Mouse (Mus musculus) lung, postnatal 36 days (tissue): ENCODE measurements around the gene Cbx4.

Experiments used
- DNase-seq: peaks from one replicate; pipeline ENCODE4 v3.0.0; 2022; ENCODE audit warnings: mixed read lengths

Gene Cbx4

DNA sequence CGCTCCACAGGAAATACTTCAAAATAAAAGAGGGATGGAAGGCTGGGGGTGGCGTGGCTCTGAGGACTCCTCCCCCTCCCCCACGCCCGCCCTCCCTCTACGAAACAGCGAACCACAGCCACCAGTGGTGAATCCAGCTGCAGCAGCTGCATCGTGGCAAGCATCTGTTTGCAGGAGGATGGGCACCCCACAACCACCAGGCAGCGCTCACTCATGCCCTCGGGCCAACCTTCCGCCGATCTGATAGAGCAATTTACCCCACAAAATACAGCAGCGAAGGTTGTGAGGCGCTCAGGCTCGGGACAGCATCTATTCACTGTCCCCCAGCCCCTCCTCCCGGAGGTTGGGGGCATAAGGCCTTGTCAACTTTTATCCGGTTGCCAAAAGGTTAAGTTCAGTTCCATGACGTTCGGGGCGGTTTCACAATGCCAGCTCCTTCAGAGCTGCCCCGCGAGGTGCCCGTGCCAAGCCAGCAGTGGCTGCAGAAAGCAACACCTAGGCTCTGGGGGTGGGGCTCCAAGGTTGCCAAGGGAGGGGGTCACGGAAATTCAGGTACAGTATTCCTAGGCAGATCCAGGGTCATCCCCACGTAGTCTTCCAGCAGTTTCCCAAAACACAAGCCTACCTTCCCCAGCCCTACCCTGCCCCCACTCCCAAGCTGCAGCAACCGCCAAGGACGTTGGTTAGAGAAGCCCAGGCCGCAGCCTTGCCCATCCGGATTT, 2.1 kb downstream of the Cbx4 start:
- DNase-seq = peak; percentile 87

DNA sequence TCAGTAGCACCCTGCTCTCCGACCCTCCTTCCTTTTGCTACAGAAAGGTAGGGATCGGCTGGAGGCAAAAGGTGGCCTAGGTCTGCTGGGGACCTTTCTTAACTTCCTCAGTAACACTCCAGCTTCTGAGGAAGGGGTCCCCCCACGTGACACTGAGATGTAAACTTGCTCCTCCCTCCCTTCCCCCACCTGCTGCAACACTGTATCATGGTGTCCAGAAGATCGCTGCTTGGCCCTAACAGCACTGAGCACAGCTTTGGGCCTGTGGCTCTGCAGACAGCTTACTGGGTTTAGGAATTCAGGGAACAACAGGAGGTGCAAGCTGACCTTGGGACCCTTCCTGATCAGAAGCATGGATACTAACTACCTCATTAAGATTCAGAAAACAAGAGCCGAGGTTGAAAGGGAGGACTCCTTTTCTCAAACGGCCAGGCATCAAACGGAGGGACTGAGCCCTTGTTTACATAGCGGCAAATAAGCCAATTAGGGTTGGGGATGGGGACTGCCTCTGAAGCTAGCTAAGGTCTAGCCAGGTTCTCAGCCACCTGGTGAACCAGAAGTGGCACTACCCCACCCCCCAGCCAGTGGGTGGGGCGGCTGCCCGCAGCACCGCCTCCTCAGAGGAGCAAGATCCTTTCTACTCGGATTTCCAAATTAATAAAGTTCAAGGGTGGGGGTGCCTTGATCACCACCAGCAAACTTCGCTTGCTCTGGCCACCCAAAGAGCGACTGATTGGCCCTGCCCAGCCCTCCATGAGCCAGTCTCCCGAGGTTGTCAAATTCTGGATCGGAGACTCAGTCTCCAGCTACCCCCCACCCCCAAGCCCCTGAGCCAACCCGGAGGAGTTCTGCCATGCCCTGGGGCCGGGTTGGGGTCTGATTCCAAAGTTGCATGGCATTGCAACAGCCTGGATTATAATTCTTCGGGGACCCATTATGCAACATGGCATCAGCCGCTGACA, 3.1 kb downstream of the Cbx4 start:
- peak; percentile 69 for DNase-seq

DNA sequence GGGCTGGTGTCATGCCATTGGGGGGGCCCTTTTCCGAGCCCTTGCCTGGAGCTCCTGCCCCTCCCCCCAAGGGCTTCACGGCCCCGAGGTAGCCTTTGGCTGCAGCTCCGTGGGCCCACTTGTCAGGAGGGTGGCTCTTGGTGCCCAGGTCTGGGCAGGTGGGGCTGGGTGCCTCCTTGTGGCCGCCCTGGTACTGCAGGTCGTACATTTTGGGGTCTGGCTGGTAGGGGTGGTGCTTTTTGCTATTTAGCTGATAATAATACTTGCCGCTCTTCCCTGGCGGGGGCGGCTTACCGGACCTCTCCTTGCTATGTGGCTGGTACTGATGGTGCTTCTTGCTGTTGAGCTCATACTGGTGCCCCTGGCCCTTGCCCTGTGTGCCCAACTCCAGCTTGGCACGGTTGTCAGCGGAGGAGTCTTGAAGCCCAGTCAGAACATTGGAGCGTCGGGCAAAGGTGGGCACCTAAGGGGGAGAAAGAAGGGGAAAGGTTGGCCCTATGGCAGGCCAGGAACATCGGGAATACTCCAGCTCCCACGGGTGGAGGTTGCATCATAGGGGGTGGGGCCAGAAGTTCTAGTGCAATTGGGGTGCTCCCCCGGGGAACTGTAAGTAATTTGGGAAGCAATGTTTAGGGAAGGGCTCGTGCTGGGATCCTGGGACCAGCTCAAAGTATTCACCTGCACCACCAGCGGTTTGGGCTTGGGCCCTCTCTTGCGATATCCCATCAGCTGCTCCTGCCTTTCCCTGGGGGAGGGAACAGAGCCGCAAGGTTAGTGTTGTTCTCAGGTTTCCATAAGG, 4.0 kb downstream of the Cbx4 start:
- DNase-seq = peak; percentile 69

DNA sequence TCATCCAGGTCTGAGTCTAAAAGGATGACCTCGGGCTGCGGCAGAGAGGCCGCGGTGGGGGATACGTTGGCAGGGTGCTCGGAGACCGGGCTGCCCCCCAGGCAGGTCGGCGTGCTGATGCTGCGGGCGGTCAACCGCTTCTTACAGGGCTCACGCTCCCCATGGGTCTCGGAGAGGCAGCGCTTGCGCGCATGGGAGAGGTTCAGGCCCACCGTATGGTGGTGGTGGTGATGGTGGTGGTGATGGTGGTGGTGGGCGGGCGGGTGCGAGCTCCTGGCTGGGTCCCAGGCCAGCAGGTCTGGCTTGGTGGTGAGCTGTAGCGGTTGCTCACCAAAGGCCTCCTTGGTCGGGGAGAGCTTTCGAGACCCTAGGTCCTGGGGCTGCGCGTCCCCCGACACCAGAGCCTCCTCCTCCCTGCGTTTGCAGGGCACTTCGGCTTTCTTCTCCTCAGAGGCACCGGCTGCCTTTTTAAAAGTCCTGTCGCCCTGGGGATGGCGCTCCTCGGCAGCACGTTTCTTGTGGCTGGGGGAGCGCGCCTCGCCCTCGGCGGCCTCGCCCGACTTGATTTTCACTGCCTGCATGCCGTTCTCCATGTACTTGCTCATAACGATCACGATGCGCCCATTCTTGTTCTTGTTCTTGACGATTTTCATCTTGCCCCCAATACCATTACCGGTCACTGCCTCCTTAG, 4.7 kb downstream of the Cbx4 start:
- no peak for DNase-seq

DNA sequence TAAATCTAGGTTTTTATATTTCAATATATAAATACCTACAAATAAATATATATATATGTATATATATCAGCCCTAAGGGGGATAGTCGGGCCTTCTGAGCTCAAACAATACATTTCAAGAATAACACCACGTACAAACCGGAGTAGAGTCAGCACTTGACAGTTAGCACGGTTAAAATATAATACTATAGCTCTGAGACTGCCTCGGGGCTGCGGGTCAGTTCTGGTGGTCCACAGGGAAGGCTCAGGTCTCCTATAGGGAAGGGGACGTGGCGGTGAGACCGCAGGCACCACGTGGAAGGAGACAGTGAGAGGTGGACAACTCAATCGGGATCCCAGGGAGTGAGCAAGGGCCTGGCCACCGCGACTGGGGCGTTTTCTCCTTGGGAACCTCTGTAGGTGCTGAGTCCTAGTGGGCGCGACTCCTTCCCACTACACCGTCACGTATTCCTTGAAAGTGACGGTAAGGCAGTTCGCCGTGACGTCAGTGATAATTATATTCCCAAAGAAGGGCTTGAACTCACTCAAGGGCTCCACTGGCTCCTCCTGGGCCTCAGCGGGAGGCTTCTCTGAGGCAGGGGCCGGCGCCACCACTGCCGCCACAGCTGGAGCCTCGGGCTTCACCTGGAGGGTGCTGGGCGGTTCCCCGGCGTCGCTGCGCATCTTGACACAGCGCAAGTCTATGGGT, 5.4 kb downstream of the Cbx4 start:
- no peak for DNase-seq

DNA sequence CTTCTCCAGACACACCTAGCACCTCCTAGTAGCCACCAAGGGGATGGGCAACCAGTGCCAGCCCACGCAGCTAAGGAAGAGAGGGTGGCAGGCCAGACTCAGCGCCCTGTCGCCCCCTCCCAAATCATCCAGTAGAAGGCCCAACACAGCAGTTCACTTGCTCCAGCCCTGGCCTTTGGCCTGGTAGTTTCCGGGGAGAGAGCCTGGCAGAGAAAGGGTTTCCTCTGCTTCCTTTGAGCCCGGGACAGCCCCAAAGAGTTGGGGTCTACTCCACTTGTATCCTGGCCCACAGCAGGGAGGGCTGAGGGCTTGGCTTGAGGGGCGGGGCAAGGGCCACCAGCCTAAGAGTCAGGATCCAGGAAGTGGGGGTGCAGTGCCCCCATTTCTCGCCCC, 6.6 kb downstream of the Cbx4 start:
- DNase-seq = no peak

DNA sequence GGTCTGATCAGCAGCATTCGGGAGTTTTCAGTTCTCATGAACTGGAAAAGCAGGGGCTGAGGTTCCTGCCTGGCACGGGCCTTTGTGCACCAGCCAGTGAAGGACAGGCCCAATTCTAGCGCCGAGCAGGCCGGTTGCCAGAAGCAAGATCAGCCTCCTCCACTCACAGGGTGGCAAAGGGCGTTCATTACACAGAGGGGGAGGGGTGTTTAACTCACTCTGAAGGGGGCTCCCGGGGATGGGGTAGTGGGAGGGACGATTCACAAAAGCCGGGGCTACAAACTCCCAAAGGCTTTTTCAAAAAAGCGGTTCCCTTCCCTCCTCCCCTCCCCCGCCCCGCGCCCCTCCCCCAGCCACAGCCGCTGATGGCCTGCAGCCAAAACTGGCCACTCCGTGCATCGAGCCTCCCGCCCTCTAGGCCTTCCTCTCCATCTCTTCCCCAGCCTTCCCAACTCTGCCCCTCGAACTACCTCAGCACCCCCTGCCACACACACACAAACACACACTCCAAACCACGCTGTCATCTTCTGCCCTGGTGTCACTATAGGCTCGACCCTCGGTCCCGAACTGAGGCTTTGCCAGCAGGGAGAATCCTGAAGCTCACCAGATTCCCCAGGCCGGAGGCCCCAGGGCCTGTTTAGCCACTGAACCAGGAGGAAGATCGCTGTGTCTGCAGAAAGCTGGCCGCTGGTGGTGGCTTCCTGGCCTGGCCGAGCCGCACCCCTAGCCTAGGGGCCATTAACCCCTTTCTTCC, 7.2 kb downstream of the Cbx4 start:
- peak; percentile 65 for DNase-seq

DNA sequence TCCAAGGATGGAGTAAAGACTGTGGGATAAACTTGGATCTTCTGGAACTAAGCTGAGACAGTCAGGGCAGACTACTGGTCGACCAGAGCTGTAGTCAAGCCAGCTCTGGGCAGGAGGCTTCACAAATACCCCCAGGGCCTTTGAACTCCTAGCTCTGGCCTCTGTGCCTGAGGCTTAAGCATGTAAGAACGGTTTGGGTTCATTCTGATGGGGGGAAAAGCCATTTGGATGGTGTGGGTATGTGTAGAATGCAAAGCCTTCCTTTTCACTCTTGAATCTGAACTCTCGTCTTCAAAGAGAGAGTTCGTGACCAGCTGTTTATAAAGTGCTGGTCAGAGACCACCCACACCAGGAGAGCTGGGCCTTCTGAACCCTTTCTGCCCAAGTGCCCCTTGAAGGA, 8.3 kb downstream of the Cbx4 start:
- DNase-seq = no peak

DNA sequence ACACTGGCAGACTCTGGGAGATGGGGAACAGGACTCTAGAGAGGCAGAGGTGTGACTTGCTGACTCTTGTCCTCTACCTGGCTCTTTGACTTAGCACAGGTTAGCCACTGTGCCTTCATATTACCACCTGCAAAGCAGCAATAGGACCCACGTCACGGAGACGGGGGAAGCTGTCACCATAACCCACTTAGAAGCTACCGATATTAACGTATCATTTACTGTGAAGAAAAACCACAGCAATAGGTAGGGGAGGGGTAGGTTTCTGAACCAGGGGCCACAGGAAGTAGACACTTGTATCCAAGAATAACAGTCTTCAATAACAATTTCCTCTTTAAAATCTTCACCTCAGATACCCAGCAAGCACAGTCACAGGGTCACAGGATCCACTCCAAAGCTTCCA, 10.2 kb downstream of the Cbx4 start:
- DNase-seq = no peak

DNA sequence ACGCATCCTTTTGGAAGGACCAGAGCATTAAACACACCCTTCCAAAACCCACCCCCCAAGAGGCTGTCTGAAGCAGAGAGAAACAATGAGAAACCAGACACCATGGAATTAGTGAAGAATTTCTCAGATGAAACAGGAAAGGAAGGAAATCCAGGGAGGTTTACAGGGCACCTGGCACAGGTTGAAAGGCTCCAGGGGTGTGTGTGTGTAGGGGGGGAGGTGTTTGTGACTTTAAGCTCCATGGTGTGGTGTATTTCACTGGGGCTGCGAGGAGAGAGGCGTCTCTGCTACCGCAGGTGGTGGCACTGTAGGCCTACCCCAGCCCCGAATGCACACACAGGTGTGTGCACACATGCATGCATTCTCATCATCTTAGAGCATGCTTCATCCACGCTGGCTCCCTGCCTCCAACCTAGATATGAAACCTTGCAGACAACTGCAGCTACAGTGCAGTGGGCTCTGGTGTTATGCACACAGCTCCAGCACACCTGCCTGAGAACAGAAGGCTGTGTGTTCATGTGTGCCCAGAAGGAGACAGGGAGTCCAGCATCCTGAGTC, 12.1 kb downstream of the Cbx4 start:
- DNase-seq = no peak

DNA sequence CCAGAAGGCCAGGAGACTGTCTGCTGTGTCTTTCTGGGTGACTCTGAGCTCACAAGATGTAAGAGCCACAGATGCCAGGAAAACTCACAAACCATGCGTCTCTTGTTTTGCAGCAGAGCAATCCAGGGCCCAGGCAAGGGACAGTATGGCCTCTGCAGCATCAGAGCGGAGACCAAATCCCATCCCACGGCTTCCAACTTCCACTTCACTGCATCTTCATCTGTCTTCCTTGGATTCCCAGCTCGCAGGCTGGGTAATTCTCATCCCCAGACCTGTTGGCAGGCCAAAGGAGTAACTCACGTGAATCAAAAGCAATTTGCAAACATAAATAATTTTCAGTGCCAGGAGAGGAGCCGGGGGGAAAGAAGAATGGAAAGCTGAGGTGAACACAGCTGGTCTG, 13.0 kb downstream of the Cbx4 start:
- no peak for DNase-seq

DNA sequence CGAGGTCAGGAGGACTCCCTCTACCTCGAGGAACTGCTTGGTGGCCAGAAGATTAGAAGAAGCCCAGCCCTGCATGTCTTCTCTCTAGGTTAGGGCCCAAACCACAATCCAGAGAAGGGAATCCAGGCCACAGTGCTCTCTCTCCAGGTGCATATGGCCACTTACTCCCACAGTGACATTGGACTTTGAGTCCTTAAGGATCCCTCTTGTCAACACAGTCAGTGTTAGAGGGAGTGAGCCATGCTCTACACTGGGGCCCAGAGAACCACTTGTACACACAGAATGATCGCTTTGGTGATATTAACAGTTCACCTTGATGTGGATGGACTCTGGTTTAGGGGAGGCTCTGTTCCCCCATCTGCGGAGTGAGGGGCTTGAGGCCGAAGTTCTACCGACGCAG, 13.8 kb downstream of the Cbx4 start:
- DNase-seq = no peak

DNA sequence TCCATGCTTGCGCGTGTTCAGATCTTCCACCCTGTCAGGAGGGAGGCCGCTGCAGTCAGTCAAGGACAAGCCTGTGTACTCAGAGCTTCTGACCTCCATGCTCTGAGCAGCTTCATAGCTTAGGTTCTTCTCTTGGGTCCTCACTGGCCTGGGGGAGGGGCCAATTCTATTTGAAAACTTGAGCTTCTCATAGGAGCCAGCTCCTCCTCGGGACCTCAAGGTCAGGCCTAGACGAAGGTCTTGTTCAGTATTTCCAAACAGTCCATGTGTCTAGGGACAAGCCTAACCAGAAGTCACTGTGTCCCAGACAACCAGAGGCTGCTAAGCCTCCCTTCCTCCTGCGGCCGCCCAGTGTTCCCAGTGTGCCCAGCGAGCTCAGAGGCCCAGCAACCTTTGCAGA, 19.2 kb downstream of the Cbx4 start:
- DNase-seq = no peak

DNA sequence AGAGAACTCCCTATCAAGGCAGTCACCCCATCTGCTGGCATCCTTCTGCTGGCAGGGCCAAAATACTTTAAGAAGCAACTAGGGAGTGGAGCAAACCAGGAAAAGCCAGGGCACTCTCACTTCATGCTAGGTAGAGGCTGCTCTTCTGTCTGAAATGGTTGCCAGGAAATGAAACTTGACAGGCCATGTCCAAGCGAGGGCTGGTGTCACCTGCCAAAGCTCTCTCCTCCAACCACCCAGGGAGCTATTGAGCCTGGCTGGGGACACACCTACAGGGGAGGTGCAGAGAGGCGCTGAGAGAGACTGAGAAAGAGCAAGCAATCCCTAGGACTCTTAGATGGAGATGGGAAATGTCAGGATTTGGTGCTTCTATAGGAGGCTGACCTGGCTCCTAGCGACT, 26.8 kb downstream of the Cbx4 start:
- DNase-seq = peak; percentile 61

DNA sequence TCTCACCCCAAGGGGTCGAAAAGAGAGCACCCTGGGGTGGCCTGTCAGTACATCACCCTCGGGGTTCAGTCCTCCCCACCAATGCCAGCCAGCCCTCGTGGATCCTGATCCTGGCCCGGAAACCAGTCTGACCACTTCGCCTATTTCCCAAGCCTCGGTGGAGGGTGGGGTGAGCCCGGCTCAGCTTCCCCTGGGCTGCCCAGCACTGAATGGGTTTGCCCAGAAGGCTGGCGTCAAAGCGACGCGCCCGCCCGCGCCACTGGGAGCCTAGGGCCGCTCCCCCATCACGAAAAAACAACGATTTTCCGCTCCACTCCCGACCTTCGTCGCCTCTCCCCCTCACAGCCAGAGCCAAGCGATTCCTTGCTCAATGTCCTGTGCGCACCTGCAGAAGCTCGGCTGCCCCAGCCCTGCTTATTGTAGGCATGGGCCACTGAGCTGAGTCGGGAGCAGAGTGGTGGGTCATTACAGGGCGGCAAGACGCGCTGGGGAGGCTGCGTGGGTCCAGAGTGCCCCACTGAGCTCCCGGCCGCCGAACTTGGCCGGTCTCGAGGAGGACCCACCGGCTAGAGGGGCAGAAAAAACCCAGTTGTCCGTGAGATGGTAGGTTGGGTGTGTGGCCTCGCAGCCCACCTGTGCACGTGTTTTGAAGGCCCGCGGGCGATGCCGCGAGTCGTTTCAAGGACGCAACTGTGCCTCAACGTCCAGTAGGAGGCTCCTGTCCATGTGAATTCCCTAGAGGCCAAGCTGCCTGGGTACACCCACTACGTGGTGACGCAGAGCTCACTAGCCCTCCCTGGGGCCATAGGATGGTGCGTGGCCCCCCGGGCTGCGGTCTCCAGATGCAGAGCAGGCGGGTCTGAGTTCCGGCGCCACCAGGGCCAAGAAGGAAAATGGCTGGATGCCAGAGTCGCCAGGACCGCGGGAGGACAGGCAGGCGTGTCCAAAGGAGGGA, 27.7 kb downstream of the Cbx4 start:
- peak; percentile 88 for DNase-seq

DNA sequence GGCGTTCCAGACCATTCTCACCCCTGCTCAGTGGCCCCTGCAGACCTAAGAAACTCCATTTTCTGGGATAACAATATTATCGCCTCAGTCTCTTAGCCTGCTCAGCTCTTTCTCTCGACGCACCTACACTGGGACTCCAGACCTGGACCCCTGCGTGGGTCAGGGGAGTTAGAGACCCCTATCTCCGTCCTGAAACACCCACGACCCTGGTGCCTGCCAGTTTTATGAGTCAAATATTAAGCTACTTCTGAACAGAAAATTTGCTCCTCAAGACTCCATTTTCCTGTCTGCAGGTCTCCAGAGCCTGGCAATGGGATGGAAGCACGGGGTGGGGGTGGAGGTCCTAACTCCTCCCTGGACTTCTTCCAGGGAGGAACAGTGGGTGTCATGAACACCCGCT, 28.7 kb downstream of the Cbx4 start:
- no peak for DNase-seq

DNA sequence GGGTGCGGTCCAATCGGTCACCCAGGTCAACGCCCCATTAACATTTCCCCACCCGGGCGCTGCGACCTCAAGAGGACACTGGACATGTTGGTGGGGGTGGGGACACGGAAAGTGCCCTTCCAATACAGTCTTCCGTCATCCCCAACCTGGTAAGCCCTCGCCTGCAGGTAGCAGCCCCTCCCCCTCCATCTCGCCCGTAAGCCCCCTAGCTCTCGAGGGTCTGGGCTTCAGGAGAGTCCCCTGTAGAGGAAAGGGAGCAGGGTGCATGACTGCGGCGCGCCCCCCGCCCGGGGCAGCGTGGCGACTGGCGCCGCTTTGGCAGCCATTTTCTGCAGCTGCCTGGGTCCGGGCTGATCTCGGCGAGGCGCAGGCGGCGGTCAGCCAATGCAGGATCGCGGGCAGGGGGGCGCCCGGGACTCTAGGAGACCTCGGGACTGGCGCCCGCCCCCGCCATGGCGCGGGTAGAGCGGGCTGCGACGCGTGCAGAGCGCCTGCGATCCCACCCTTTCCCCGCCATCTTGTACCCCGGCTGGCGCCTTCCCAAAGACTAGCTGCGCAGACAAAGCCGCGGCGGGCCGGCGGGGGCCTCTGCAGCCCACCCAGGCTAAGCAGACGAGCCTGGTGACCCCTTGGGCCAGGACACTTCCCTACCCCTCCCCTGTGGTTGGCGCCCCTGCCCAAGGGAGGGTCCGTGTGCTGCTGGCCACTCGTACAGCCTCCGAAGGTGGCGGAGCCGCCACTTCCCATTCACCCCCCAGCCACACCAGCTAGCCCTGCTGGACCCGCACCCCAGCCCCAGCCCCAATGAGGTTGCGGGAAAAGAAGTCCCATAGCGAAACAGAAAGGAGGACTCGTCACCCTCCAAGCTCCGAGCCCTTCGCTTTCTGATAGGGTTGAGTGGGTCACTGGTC, 29.5 kb downstream of the Cbx4 start:
- peak; percentile 71 for DNase-seq

DNA sequence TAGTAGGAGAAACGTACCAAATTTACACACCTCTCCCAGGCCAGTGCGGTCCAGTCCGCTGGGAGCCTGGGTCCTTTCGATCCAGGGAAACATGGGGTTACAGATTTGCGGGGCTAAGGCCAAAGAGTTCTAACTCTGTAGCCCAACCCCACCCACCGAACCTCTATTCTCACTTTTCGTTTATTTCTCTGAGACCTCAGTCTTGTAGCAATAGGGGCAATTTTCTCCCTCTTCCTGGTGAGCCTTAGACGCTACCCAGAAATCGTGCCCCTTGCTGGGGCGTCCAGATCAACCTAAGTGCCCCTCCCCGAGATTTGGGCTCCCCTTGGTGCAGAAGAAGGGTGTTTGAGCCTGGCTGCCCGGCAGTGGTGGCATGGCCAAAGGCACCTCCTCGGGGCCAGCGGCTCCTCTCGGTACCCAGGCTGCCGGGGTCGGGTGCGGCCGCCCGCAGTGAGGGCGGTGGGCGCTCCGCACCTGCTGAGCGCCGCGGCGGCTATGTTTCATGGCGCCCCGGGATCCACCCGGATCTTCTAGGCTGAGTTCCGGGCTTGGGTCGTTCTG, 30.4 kb downstream of the Cbx4 start:
- DNase-seq = no peak
